Mouse (Mus musculus) kidney, embryonic 16.5 days (tissue): ENCODE measurements around the gene Ttc19. TPM values are rescaled to one million over a fixed set of nuclear protein-coding genes. Genes with fewer than 3 reads are reported as not detected.

ENCODE experiments used
- ATAC-seq: fragments of 200-750 bp; cut with Nextera tagmentation; 2 replicates; pipeline ENCODE4 v1.8.0; 2017; ENCODE audit warnings: moderate TSS enrichment; ENCODE audit not compliant: low FRiP score, low TSS enrichment
- H3K27ac ChIP-seq: fragments of 300-500 bp; sonication (generic); 2 replicates; pipeline ENCODE4 v1.5.1; 2014; ENCODE audit warnings: low read length
- H3K27me3 ChIP-seq: fragments of 300-500 bp; sonication (generic); 2 replicates; pipeline ENCODE4 v1.6.1; 2014; ENCODE audit warnings: low read length, control low read depth, mixed read lengths; ENCODE audit not compliant: insufficient read depth
- H3K36me3 ChIP-seq: fragments of 300-500 bp; sonication (generic); 2 replicates; pipeline ENCODE4 v1.6.1; 2014; ENCODE audit warnings: low read length, control low read depth, mixed read lengths; ENCODE audit not compliant: insufficient read depth
- H3K4me1 ChIP-seq: fragments of 300-500 bp; sonication (generic); 2 replicates; pipeline ENCODE4 v1.6.1; 2014; ENCODE audit warnings: low read length, control low read depth, mixed read lengths; ENCODE audit not compliant: insufficient read depth
- H3K4me2 ChIP-seq: fragments of 300-500 bp; sonication (generic); replicated peaks from 2 replicates; pipeline ENCODE4 v1.6.1; 2014; ENCODE audit warnings: low read depth, low read length
- H3K4me3 ChIP-seq: fragments of 300-500 bp; sonication (generic); 2 replicates; pipeline ENCODE4 v1.5.1; 2014; ENCODE audit warnings: mild to moderate bottlenecking, low read length
- H3K9ac ChIP-seq: fragments of 300-500 bp; sonication (generic); replicated peaks from 2 replicates; pipeline ENCODE4 v1.6.1; 2014; ENCODE audit warnings: low read length
- H3K9me3 ChIP-seq: fragments of 300-500 bp; sonication (generic); 2 replicates; pipeline ENCODE4 v1.6.1; 2016; ENCODE audit warnings: low read length, control low read depth
- WGBS: fragments of 180-500 bp; shearing (Covaris S2); extraction: QIAGEN DNeasy Blood & Tissue Kit; methylation state at CpG from one replicate; pipeline ENCODE4 v1.1.7; 2014; 5-methylcytosine and 5-hydroxymethylcytosine counted together
- polyA plus RNA-seq: library from polyadenylated mRNA; unstranded; fragments of >200 nt; fragmentation: Nextera tagmentation; extraction: Ambion mirVana; gene quantifications from 2 replicates; pipeline ENCODE4 v1.2.1, GENCODE M21; 2015

Gene Ttc19
- polyA plus RNA-seq, 1 experiment from 2014 or later = 17.2 TPM

DNA sequence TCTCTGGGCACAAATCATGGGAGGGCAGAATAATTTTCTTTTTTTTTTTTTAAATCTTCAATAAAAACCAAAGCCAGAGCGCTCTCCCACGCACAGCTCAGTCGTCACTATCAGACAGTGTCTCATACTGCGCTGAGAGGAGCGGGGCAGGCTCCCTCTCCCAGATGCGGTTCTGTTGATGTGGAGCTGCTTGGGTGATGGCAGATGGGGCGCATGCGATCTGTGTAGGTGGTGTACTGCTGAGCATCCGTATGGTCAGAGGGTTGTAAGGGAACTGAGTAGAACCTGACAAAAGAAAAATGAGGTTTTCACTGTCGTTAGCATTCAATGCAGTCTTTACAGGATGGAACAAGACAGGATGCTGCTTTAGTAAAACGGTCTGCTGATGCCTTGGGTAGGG, 36.5 kb downstream of the Ttc19 start:
- H3K4me2 ChIP-seq = no peak overlapping the region
- no peak for ATAC-seq
- peaks cover 71% of the 10 kb centered on the region for H3K36me3 ChIP-seq
- H3K27ac ChIP-seq = no peak overlapping the region
- H3K4me1 ChIP-seq = no peaks in the 10 kb centered on the region
- 86% methylated on average over 11 of the region's 11 CpGs for WGBS
- no peak overlapping the region for H3K4me3 ChIP-seq
- H3K9me3 ChIP-seq = no peaks in the 10 kb centered on the region
- no peak overlapping the region for H3K9ac ChIP-seq
- no peaks in the 10 kb centered on the region for H3K27me3 ChIP-seq

DNA sequence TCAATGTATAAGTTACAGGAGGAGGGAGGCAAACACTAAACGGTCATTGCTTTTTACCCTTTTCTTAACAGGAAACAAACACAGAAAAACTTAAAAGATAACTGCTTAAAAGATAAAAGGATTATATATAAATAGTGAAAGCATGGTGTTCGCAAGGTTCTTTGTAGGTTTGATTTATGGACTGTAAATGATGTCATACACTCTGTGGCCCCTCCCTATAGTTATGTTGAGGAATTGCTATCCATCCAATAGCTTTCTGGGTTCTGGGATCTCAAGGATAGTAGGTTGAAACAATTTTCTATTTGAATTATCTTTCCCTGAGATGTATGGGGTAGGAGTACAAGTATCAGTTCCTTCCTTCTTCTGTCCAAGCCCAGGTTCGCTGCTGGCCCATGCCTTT, 38.8 kb downstream of the Ttc19 start:
- no peak for ATAC-seq
- H3K9me3 ChIP-seq = no peaks in the 10 kb centered on the region
- 84% methylated on average over 3 of the region's 3 CpGs for WGBS
- H3K36me3 ChIP-seq = peaks cover 70% of the 10 kb centered on the region
- no peak overlapping the region for H3K4me3 ChIP-seq
- no peaks in the 10 kb centered on the region for H3K4me1 ChIP-seq
- no peak overlapping the region for H3K9ac ChIP-seq
- H3K27me3 ChIP-seq = no peaks in the 10 kb centered on the region
- no peak overlapping the region for H3K4me2 ChIP-seq
- no peak overlapping the region for H3K27ac ChIP-seq

DNA sequence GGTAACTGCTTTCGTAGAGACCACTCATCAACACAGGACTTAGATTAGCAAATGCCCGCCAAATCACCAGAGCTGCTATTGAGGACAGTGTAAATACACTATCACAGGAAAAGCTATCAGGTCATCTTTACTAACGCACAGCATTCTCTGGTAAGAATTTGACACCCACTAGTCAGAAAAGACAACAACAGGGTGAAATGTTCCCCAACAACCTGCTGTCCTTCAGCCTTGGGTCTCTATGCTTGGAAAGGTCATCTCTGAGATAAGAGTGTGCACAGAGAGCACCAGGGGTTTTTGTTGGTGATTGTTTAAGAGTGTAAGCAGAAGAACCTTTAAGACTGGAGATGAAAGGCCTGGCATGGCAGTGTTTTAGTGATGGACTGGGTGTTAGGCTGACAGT, 42.4 kb downstream of the Ttc19 start:
- whole genome bisulfite sequencing = 91% methylated on average over 3 of the region's 3 CpGs
- Histone ChIP-seq H3K36me3 (peaks cover 69% of the 10 kb centered on the region), H3K27ac (no peak overlapping the region)

DNA sequence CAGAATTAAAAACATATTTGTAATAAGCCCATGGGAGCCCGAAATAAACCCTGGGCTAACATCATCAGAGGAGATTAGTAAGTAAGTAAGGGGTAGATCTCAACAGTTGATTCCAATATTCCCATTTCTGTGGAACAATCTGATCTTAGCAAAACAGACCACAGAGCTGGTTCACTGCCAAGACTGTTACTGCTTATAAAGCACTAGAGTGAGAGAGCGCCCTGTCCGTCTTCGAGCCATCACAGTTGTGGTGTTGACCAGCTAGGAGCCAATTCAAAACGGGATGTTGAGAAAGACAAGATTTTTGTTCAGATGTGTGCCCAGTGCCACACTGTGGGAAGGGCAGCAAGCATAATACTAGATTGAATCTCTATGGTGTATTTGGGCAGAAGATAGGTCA, 49.9 kb downstream of the Ttc19 start:
- WGBS = 91% methylated on average over 5 of the region's 5 CpGs
- Histone ChIP-seq H3K4me1 (no peaks in the 10 kb centered on the region), H3K27ac (no peak overlapping the region), H3K36me3 (peaks cover 78% of the 10 kb centered on the region), H3K9me3 (no peaks in the 10 kb centered on the region), H3K4me3 (no peak overlapping the region), H3K27me3 (no peaks in the 10 kb centered on the region), H3K4me2 (no peak overlapping the region), H3K9ac (no peak overlapping the region)
- no peak for ATAC-seq

More for the DNA sequence above, 42.4 kb downstream of the Ttc19 start:
- H3K4me3 ChIP-seq = no peak overlapping the region
- no peaks in the 10 kb centered on the region for H3K9me3 ChIP-seq
- H3K9ac ChIP-seq = no peak overlapping the region
- no peaks in the 10 kb centered on the region for H3K4me1 ChIP-seq
- H3K27me3 ChIP-seq = no peaks in the 10 kb centered on the region
- no peak overlapping the region for H3K4me2 ChIP-seq
- ATAC-seq = no peak

DNA sequence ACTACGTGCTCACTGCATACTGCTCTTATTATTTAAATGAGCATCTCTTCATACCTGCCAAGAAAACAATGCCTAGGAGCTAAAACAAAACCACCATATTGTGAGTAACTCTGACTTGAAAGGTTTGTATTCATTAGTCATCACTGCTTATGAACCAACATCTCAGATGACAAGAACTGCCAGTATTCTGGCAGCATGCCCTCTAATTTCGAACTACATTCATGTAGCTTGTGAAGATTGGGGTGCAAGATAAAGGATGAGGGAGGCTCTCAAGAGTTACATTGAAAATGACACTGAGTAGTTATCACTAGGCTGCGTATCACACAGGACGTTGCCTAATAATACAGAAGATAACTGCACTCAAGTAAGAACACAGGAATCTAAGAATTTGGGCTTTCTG, 51.0 kb downstream of the Ttc19 start:
- no peaks in the 10 kb centered on the region for H3K9me3 ChIP-seq
- no peaks in the 10 kb centered on the region for H3K4me1 ChIP-seq
- H3K4me3 ChIP-seq = no peak overlapping the region
- 91% methylated on average over 4 of the region's 4 CpGs for whole genome bisulfite sequencing
- H3K27me3 ChIP-seq = no peaks in the 10 kb centered on the region
- H3K4me2 ChIP-seq = no peak overlapping the region
- ATAC-seq = no peak
- no peak overlapping the region for H3K27ac ChIP-seq
- peaks cover 79% of the 10 kb centered on the region for H3K36me3 ChIP-seq
- H3K9ac ChIP-seq = no peak overlapping the region

DNA sequence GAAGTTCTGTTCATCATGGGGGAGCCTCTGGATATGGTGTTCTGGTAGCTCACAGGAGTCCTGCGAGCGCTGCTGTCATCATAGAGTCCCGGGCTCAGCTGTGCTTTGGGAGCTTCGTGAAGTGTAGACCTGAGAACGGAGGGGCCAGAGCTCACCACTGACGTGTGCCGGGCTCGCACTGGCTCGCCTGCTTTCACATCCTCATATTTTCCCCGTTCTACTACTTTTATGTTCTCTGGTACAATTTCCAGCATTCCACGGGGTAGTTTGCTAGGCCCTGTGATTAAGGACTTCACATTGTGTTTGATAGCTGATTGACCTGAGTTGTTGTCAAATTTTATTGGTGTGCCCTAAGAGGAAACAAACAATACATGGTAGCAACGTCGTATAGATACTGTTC, 61.7 kb downstream of the Ttc19 start:
- H3K4me1 ChIP-seq = no peaks in the 10 kb centered on the region
- peaks cover 54% of the 10 kb centered on the region for H3K36me3 ChIP-seq
- H3K27ac ChIP-seq = no peak overlapping the region
- H3K9me3 ChIP-seq = no peaks in the 10 kb centered on the region
- H3K4me2 ChIP-seq = no peak overlapping the region
- no peak overlapping the region for H3K4me3 ChIP-seq
- no peak for ATAC-seq
- H3K9ac ChIP-seq = no peak overlapping the region
- 92% methylated on average over 13 of the region's 13 CpGs for WGBS
- no peaks in the 10 kb centered on the region for H3K27me3 ChIP-seq

DNA sequence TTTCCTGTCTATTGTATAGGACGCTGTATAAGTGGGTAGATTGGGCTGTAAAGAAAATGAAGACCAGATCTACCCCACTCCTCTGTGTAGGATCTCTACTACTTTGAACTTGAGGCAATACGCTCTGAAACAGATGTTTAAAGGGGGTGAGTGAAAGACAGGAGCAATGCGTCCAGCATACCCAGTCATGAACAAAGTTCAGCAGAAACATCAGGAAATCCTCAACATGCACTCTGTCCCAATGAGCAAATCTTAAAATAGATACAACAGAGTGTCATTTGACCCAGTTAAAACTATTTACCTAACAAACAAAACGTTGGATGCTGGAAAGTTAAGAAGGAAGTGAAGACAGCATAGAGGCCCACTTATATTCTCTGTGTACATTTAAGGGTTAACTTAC, 70.7 kb downstream of the Ttc19 start:
- Histone ChIP-seq H3K4me1 (no peaks in the 10 kb centered on the region), H3K27ac (no peak overlapping the region), H3K4me3 (no peak overlapping the region), H3K27me3 (no peaks in the 10 kb centered on the region), H3K9me3 (no peaks in the 10 kb centered on the region), H3K36me3 (peaks cover 53% of the 10 kb centered on the region), H3K4me2 (no peak overlapping the region), H3K9ac (no peak overlapping the region)
- 79% methylated on average over 4 of the region's 4 CpGs for WGBS
- ATAC-seq = no peak

DNA sequence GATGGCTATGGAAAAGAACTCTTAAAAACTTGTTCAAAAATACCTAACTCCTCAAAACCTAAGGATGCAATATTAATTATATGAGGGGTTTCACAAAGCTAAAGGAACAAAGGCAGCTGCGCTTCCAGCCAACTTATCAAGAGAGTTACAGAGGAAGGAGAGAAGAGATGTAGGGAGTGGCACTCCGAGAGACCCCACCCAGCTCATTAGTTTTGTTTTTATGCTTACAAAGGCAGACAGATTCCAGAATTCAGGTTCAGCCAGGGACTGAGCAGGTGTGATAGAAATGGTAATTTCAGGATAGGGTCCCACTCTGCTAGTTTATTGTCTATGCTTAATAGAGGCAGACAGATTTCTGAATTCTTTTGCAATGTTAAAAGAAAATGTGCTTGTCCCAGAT, 73.9 kb downstream of the Ttc19 start:
- Histone ChIP-seq H3K9ac (no peak overlapping the region), H3K4me3 (no peak overlapping the region), H3K27ac (no peak overlapping the region), H3K27me3 (no peaks in the 10 kb centered on the region), H3K4me1 (no peaks in the 10 kb centered on the region), H3K9me3 (no peaks in the 10 kb centered on the region), H3K4me2 (no peak overlapping the region), H3K36me3 (peaks cover 42% of the 10 kb centered on the region)
- 92% methylated on average over 2 of the region's 2 CpGs for WGBS
- no peak for ATAC-seq

DNA sequence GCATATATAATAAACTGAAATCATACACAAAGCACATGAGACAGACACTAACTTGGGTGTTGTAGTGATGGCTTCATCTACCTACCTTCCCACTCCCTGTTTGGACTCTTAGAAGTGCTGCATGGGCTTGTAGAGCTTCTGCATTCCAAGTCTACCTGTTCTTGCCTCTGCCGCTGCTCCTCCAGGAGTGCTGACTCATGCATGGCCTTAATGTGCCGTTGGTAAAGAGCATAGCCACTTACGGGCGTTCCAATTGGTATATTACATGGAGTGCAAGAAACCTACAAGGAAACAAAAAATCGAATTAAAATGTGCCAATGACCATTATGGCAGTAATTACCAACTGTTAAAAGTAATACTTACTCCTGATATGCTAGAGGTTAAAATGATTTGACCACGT, 85.6 kb downstream of the Ttc19 start:
- H3K36me3 ChIP-seq = peaks cover 41% of the 10 kb centered on the region

DNA sequence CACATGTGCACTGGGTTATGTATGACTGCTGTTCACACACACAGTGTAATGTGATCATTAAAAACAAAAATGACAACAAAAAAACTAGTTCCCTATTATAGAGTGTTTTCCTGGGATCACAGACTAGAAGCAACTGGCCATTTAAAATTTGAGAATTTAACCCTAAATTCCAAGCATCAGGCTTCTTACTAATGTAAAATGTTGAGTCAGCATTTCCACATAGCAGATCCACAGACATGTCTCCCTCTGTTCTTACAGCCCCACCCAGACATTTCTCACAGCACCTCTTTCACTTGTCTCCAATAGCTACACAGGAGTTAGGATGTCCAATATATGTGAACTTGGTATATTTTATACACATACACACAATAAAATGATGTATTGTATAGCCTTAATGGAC, 88.7 kb downstream of the Ttc19 start:
- H3K36me3 ChIP-seq = peaks cover 46% of the 10 kb centered on the region
- H3K4me3 ChIP-seq = no peak overlapping the region
- no peaks in the 10 kb centered on the region for H3K4me1 ChIP-seq
- H3K9ac ChIP-seq = no peak overlapping the region
- no peak for ATAC-seq
- H3K27me3 ChIP-seq = no peaks in the 10 kb centered on the region
- H3K4me2 ChIP-seq = no peak overlapping the region
- no peaks in the 10 kb centered on the region for H3K9me3 ChIP-seq
- H3K27ac ChIP-seq = no peak overlapping the region

More for the DNA sequence above, 85.6 kb downstream of the Ttc19 start:
- no peaks in the 10 kb centered on the region for H3K4me1 ChIP-seq
- no peaks in the 10 kb centered on the region for H3K27me3 ChIP-seq
- no peak overlapping the region for H3K4me3 ChIP-seq
- no peak for ATAC-seq
- no peak overlapping the region for H3K9ac ChIP-seq
- no peak overlapping the region for H3K4me2 ChIP-seq
- WGBS = 93% methylated on average over 6 of the region's 6 CpGs
- H3K27ac ChIP-seq = no peak overlapping the region
- H3K9me3 ChIP-seq = no peaks in the 10 kb centered on the region

DNA sequence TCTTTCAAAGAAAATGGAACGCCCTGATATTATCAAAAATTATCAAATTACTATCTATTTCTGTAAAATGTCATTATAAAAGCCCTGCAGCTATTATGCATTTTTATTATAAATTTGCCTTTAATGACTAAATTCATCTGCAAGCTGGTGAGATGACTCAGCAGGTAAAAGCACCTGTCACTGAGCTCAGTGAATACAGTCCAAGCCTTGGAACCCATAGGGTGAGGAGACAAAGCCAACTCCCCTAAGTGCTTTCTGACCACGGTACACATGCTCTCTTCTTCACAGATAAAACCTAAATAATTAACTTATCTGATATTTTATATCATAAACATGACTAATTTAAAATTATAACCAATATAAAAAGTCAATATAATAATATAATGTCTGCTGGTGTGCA, 90.5 kb downstream of the Ttc19 start:
- H3K4me3 ChIP-seq = no peak overlapping the region

More for the DNA sequence above, 90.5 kb downstream of the Ttc19 start:
- no peak overlapping the region for H3K9ac ChIP-seq
- H3K4me1 ChIP-seq = no peaks in the 10 kb centered on the region
- no peaks in the 10 kb centered on the region for H3K27me3 ChIP-seq
- ATAC-seq = no peak
- 92% methylated on average over 2 of the region's 2 CpGs for WGBS
- H3K36me3 ChIP-seq = peaks cover 38% of the 10 kb centered on the region
- H3K27ac ChIP-seq = no peak overlapping the region
- no peak overlapping the region for H3K4me2 ChIP-seq
- no peaks in the 10 kb centered on the region for H3K9me3 ChIP-seq
